Mouse (Mus musculus): ENCODE data around the gene Rbfox3. TPM values are rescaled to one million over a fixed set of nuclear protein-coding genes. Genes with fewer than 3 reads are reported as not detected.
A peak's percentile ranks its signal among the peaks of the same experiment; 100 is the strongest.

Rbfox3 gene
- polyA plus RNA-seq, 1 experiment from 2014 or later: 8.2 TPM

GRCm38 (mm10) chr11:118671958-118672357, 239.4 kb downstream of the Rbfox3 start:
- H3K4me3 ChIP-seq (ENCODE audit: low read depth, low read length): no peak overlapping the region
- no peaks in the 10 kb centered on the region for H3K27me3 ChIP-seq (ENCODE audit: control insufficient read depth, insufficient read depth, low read length)
- no peak for ATAC-seq (ENCODE audit: low FRiP score)
- H3K36me3 ChIP-seq (ENCODE audit: control insufficient read depth, insufficient read depth, low read length): no peaks in the 10 kb centered on the region
- DNase-seq (ENCODE audit: low spot score, missing footprints): no peak
- H3K9me3 ChIP-seq (ENCODE audit: control insufficient read depth, low read length): no peaks in the 10 kb centered on the region
- no peak overlapping the region for H3K4me2 ChIP-seq
- H3K9ac ChIP-seq (ENCODE audit: low read length): no peak overlapping the region
- 82% methylated on average over 6 of the region's 6 CpGs for WGBS
- no peak overlapping the region for H3K27ac ChIP-seq (ENCODE audit: low read depth, low read length)
- H3K4me1 ChIP-seq (ENCODE audit: control insufficient read depth, insufficient read depth, low read length): no peaks in the 10 kb centered on the region

GRCm38 (mm10) chr11:118671216-118671615, 240.2 kb downstream of the Rbfox3 start:
- ATAC-seq (ENCODE audit: low FRiP score) (no peak), DNase-seq (ENCODE audit: low spot score, missing footprints) (no peak)
- WGBS: 88% methylated on average over 6 of the region's 6 CpGs

GRCm38 (mm10) chr11:118669820-118670219, 241.6 kb downstream of the Rbfox3 start:
- H3K9me3 ChIP-seq (ENCODE audit: control insufficient read depth, low read length): no peaks in the 10 kb centered on the region
- H3K36me3 ChIP-seq (ENCODE audit: control insufficient read depth, insufficient read depth, low read length): no peaks in the 10 kb centered on the region
- H3K4me1 ChIP-seq (ENCODE audit: control insufficient read depth, insufficient read depth, low read length): no peaks in the 10 kb centered on the region
- H3K9ac ChIP-seq (ENCODE audit: low read length): no peak overlapping the region
- H3K27me3 ChIP-seq (ENCODE audit: control insufficient read depth, insufficient read depth, low read length): no peaks in the 10 kb centered on the region
- no peak overlapping the region for H3K27ac ChIP-seq (ENCODE audit: low read depth, low read length)
- 71% methylated on average over 5 of the region's 5 CpGs for whole genome bisulfite sequencing
- H3K4me2 ChIP-seq: no peak overlapping the region
- no peak overlapping the region for H3K4me3 ChIP-seq (ENCODE audit: low read depth, low read length)
- DNase-seq (ENCODE audit: low spot score, missing footprints) (no peak), ATAC-seq (ENCODE audit: low FRiP score) (no peak)

More at GRCm38 (mm10) chr11:118671216-118671615, 240.2 kb downstream of the Rbfox3 start:
- no peak overlapping the region for H3K9ac ChIP-seq (ENCODE audit: low read length)
- H3K4me1 ChIP-seq (ENCODE audit: control insufficient read depth, insufficient read depth, low read length): no peaks in the 10 kb centered on the region
- no peaks in the 10 kb centered on the region for H3K9me3 ChIP-seq (ENCODE audit: control insufficient read depth, low read length)
- H3K27me3 ChIP-seq (ENCODE audit: control insufficient read depth, insufficient read depth, low read length): no peaks in the 10 kb centered on the region
- H3K4me3 ChIP-seq (ENCODE audit: low read depth, low read length): no peak overlapping the region
- H3K27ac ChIP-seq (ENCODE audit: low read depth, low read length): no peak overlapping the region
- no peak overlapping the region for H3K4me2 ChIP-seq
- no peaks in the 10 kb centered on the region for H3K36me3 ChIP-seq (ENCODE audit: control insufficient read depth, insufficient read depth, low read length)

GRCm38 (mm10) chr11:118668351-118668750, 243.0 kb downstream of the Rbfox3 start:
- Histone ChIP-seq H3K4me3 (ENCODE audit: low read depth, low read length) (no peak overlapping the region), H3K4me1 (ENCODE audit: control insufficient read depth, insufficient read depth, low read length) (no peaks in the 10 kb centered on the region), H3K36me3 (ENCODE audit: control insufficient read depth, insufficient read depth, low read length) (no peaks in the 10 kb centered on the region), H3K4me2 (no peak overlapping the region), H3K27ac (ENCODE audit: low read depth, low read length) (no peak overlapping the region), H3K9me3 (ENCODE audit: control insufficient read depth, low read length) (no peaks in the 10 kb centered on the region), H3K27me3 (ENCODE audit: control insufficient read depth, insufficient read depth, low read length) (no peaks in the 10 kb centered on the region), H3K9ac (ENCODE audit: low read length) (no peak overlapping the region)
- WGBS: 88% methylated on average over 8 of the region's 8 CpGs
- DNase-seq (ENCODE audit: low spot score, missing footprints) (no peak), ATAC-seq (ENCODE audit: low FRiP score) (no peak)

GRCm38 (mm10) chr11:118667946-118668345, 243.5 kb downstream of the Rbfox3 start:
- ATAC-seq (ENCODE audit: low FRiP score) (no peak), DNase-seq (ENCODE audit: low spot score, missing footprints) (no peak)
- H3K9ac ChIP-seq (ENCODE audit: low read length): no peak overlapping the region
- no peaks in the 10 kb centered on the region for H3K9me3 ChIP-seq (ENCODE audit: control insufficient read depth, low read length)
- WGBS: 79% methylated on average over 1 of the region's 1 CpGs
- H3K4me3 ChIP-seq (ENCODE audit: low read depth, low read length): no peak overlapping the region
- H3K36me3 ChIP-seq (ENCODE audit: control insufficient read depth, insufficient read depth, low read length): no peaks in the 10 kb centered on the region
- no peaks in the 10 kb centered on the region for H3K4me1 ChIP-seq (ENCODE audit: control insufficient read depth, insufficient read depth, low read length)
- no peak overlapping the region for H3K4me2 ChIP-seq
- no peaks in the 10 kb centered on the region for H3K27me3 ChIP-seq (ENCODE audit: control insufficient read depth, insufficient read depth, low read length)
- no peak overlapping the region for H3K27ac ChIP-seq (ENCODE audit: low read depth, low read length)

- Histone ChIP-seq H3K9me3 (ENCODE audit: control insufficient read depth, low read length) (no peaks in the 10 kb centered on the region), H3K27ac (ENCODE audit: low read depth, low read length) (0 out of 2 replicates have a peak overlapping the region, but pooled peaks have one; percentile 16), H3K4me2 (no peak overlapping the region), H3K4me3 (ENCODE audit: low read depth, low read length) (no peak overlapping the region), H3K4me1 (ENCODE audit: control insufficient read depth, insufficient read depth, low read length) (no peaks in the 10 kb centered on the region), H3K9ac (ENCODE audit: low read length) (no peak overlapping the region), H3K27me3 (ENCODE audit: control insufficient read depth, insufficient read depth, low read length) (no peaks in the 10 kb centered on the region), H3K36me3 (ENCODE audit: control insufficient read depth, insufficient read depth, low read length) (no peaks in the 10 kb centered on the region)
- ATAC-seq (ENCODE audit: low FRiP score): no peak
- no peak for DNase-seq (ENCODE audit: low spot score, missing footprints)
- 84% methylated on average over 3 of the region's 3 CpGs for WGBS
Observed at GRCm38 (mm10) chr11:118666172-118666571, 245.2 kb downstream of the Rbfox3 start.

- no peak for ATAC-seq (ENCODE audit: low FRiP score)
- H3K4me2 ChIP-seq: no peak overlapping the region
- no peaks in the 10 kb centered on the region for H3K4me1 ChIP-seq (ENCODE audit: control insufficient read depth, insufficient read depth, low read length)
- no peak overlapping the region for H3K4me3 ChIP-seq (ENCODE audit: low read depth, low read length)
- no peak overlapping the region for H3K9ac ChIP-seq (ENCODE audit: low read length)
- no peaks in the 10 kb centered on the region for H3K36me3 ChIP-seq (ENCODE audit: control insufficient read depth, insufficient read depth, low read length)
- no peaks in the 10 kb centered on the region for H3K9me3 ChIP-seq (ENCODE audit: control insufficient read depth, low read length)
- 83% methylated on average over 8 of the region's 8 CpGs for WGBS
- H3K27me3 ChIP-seq (ENCODE audit: control insufficient read depth, insufficient read depth, low read length): no peaks in the 10 kb centered on the region
- DNase-seq (ENCODE audit: low spot score, missing footprints): no peak
- H3K27ac ChIP-seq (ENCODE audit: low read depth, low read length): no peak overlapping the region
Observed at GRCm38 (mm10) chr11:118663305-118663704, 248.1 kb downstream of the Rbfox3 start.

GRCm38 (mm10) chr11:118659305-118659704, 252.1 kb downstream of the Rbfox3 start:
- Histone ChIP-seq H3K4me1 (ENCODE audit: control insufficient read depth, insufficient read depth, low read length) (no peaks in the 10 kb centered on the region), H3K36me3 (ENCODE audit: control insufficient read depth, insufficient read depth, low read length) (no peaks in the 10 kb centered on the region), H3K9me3 (ENCODE audit: control insufficient read depth, low read length) (no peaks in the 10 kb centered on the region), H3K27me3 (ENCODE audit: control insufficient read depth, insufficient read depth, low read length) (no peaks in the 10 kb centered on the region), H3K27ac (ENCODE audit: low read depth, low read length) (no peak overlapping the region), H3K4me2 (no peak overlapping the region), H3K4me3 (ENCODE audit: low read depth, low read length) (no peak overlapping the region), H3K9ac (ENCODE audit: low read length) (no peak overlapping the region)
- WGBS: 19% methylated on average over 10 of the region's 10 CpGs
- ATAC-seq (ENCODE audit: low FRiP score): no peak
- DNase-seq (ENCODE audit: low spot score, missing footprints): no peak

GRCm38 (mm10) chr11:118655833-118656232, 255.6 kb downstream of the Rbfox3 start:
- Histone ChIP-seq H3K9me3 (ENCODE audit: control insufficient read depth, low read length) (no peaks in the 10 kb centered on the region), H3K4me2 (no peak overlapping the region), H3K27me3 (ENCODE audit: control insufficient read depth, insufficient read depth, low read length) (no peaks in the 10 kb centered on the region), H3K9ac (ENCODE audit: low read length) (no peak overlapping the region), H3K36me3 (ENCODE audit: control insufficient read depth, insufficient read depth, low read length) (no peaks in the 10 kb centered on the region), H3K4me1 (ENCODE audit: control insufficient read depth, insufficient read depth, low read length) (no peaks in the 10 kb centered on the region), H3K4me3 (ENCODE audit: low read depth, low read length) (no peak overlapping the region), H3K27ac (ENCODE audit: low read depth, low read length) (no peak overlapping the region)
- 88% methylated on average over 4 of the region's 4 CpGs for WGBS
- no peak for DNase-seq (ENCODE audit: low spot score, missing footprints)
- ATAC-seq (ENCODE audit: low FRiP score): no peak
